Mouse (Mus musculus): ENCODE results near the gene Pikfyve. TPM values are rescaled to one million over a fixed set of nuclear protein-coding genes. Genes with fewer than 3 reads are reported as not detected.
"Not testable (repeated sequence)": the region's sequence is repeated elsewhere in the genome, so short reads cannot be mapped to it uniquely, and the experiment has no call there.

Gene Pikfyve
- polyA plus RNA-seq, 1 experiment: 8.1 TPM

- no peaks in the 10 kb centered on the region for H3K4me1 ChIP-seq (ENCODE audit: control insufficient read depth, insufficient read depth, low read length)
- TF ChIP-seq POLR2A (IDR thresholded peaks at IDR 0.05; ENCODE audit: borderline replicate concordance, extremely low read depth, low read depth, low read length): no peak
- no peak for TF ChIP-seq CTCF (IDR thresholded peaks at IDR 0.05; ENCODE audit: insufficient read depth, low read length)
- WGBS: 78% methylated on average over 1 of the region's 1 CpGs
- no peak for DNase-seq
- H3K4me3 ChIP-seq (replicated peaks; ENCODE audit: extremely low read depth, low read depth, low read length): no peak overlapping the region
These were observed 17.8 kb downstream of the Pikfyve start for GRCm38 (mm10) chr1:65204299-65204698.

DNA sequence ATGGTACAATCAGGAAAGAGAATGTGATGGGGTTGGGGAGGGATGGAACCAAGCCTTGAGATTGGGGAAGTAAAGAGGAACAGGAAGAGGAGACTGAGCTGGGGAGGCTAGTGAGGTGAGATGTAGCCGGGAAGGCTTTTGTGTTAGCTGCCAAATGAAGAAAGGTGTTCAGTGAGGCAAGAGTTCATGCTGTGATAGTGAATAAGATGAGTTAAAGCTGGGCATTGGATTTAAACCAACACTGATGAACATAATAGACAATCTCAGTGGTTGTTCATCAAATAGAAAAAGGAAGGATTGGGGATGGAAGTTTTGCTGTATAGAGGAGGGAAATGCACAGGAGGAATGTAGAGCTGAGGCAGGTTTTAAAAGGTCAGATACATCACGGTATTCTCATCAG lies 26.7 kb downstream of the Pikfyve start:
- Histone ChIP-seq H3K4me3 (replicated peaks; ENCODE audit: extremely low read depth, low read depth, low read length) (no peak overlapping the region), H3K4me1 (ENCODE audit: control insufficient read depth, insufficient read depth, low read length) (no peaks in the 10 kb centered on the region)
- WGBS: 79% methylated on average over 2 of the region's 2 CpGs
- TF ChIP-seq CTCF (IDR thresholded peaks at IDR 0.05; ENCODE audit: insufficient read depth, low read length) (no peak), POLR2A (IDR thresholded peaks at IDR 0.05; ENCODE audit: borderline replicate concordance, extremely low read depth, low read depth, low read length) (no peak)
- no peak for DNase-seq

- TF ChIP-seq CTCF (IDR thresholded peaks at IDR 0.05; ENCODE audit: insufficient read depth, low read length) (no peak), POLR2A (IDR thresholded peaks at IDR 0.05; ENCODE audit: borderline replicate concordance, extremely low read depth, low read depth, low read length) (no peak)
- DNase-seq: no peak
- no peak overlapping the region for H3K4me3 ChIP-seq (replicated peaks; ENCODE audit: extremely low read depth, low read depth, low read length)
- H3K4me1 ChIP-seq (ENCODE audit: control insufficient read depth, insufficient read depth, low read length): no peaks in the 10 kb centered on the region
- WGBS: 82% methylated on average over 2 of the region's 2 CpGs
These were observed 31.1 kb downstream of the Pikfyve start for GRCm38 (mm10) chr1:65217567-65217966.

DNA sequence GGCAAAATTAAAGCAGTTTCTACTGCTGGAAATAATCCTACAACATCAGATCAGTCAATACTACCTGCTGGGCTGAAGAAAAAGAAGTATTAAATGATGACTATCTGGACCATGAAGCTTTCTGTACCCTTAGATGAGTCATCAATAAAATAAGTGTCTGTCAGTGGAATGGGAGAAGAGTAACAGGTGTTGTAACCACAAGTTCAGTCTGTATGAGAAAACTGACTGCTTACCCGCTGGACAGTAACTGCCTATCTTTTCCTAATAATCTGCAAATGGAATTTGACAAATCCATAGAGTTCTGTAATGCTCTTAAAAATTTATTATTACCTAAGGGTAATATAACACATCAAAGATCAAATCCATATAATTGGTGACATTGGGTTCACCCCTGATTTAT lies 31.5 kb downstream of the Pikfyve start:
- DNase-seq: no peak
- WGBS: 98% methylated on average over 1 of the region's 1 CpGs
- Histone ChIP-seq H3K4me1 (ENCODE audit: control insufficient read depth, insufficient read depth, low read length) (no peaks in the 10 kb centered on the region), H3K4me3 (replicated peaks; ENCODE audit: extremely low read depth, low read depth, low read length) (no peak overlapping the region)
- TF ChIP-seq POLR2A (IDR thresholded peaks at IDR 0.05; ENCODE audit: borderline replicate concordance, extremely low read depth, low read depth, low read length): no peak
- no peak for TF ChIP-seq CTCF (IDR thresholded peaks at IDR 0.05; ENCODE audit: insufficient read depth, low read length)

GRCm38 (mm10) chr1:65223654-65224053 lies 37.2 kb downstream of the Pikfyve start:
- H3K4me1 ChIP-seq (ENCODE audit: control insufficient read depth, insufficient read depth, low read length): no peaks in the 10 kb centered on the region
- H3K4me3 ChIP-seq (replicated peaks; ENCODE audit: extremely low read depth, low read depth, low read length): no peak overlapping the region
- WGBS: 98% methylated on average over 2 of the region's 2 CpGs
- TF ChIP-seq POLR2A (IDR thresholded peaks at IDR 0.05; ENCODE audit: borderline replicate concordance, extremely low read depth, low read depth, low read length): no peak
- TF ChIP-seq CTCF (IDR thresholded peaks at IDR 0.05; ENCODE audit: insufficient read depth, low read length): no peak
- no peak for DNase-seq

DNA sequence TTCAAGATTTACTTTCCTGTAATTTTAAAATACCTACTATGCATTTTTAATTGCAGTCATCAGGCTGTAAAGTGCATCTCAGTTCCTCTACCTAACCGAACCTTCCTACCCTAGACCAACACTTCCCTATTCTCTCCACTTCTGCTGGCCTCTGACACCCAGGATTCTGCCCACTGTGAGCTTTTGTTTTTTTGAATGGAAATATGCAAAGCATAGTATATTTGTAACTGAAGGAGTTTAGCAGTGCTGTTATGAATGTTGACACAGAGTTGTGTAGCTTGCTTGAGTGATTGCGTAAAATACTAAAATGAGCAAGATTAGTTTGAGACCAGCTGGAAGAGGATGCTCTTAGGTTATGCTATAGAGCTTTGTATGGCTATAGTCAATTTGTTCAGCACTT lies 41.2 kb downstream of the Pikfyve start:
- DNase-seq: no peak
- TF ChIP-seq POLR2A (IDR thresholded peaks at IDR 0.05; ENCODE audit: borderline replicate concordance, extremely low read depth, low read depth, low read length) (no peak), CTCF (IDR thresholded peaks at IDR 0.05; ENCODE audit: insufficient read depth, low read length) (no peak)
- Histone ChIP-seq H3K4me1 (ENCODE audit: control insufficient read depth, insufficient read depth, low read length) (no peaks in the 10 kb centered on the region), H3K4me3 (replicated peaks; ENCODE audit: extremely low read depth, low read depth, low read length) (no peak overlapping the region)
- WGBS: 74% methylated on average over 2 of the region's 2 CpGs

DNA sequence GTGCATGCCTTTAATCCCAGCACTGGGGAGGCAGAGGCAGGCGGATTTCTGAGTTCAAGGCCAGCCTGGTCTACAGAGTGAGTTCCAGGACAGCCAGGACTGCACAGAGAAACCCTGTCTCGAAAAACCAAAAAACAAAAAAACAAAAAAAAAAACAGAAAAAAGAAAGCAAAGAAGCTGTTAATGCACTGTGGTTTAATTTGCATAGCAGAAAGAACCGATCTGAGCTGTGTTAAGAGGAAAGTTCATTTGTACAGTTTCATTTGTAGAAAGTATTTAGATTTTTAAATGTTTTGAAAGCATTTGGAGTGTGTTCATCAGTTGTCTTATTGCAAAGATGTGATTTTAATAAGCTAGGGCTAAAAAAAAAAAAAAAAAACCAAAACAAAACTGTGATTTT lies 43.3 kb downstream of the Pikfyve start:
- not testable (repeated sequence) for DNase-seq; H3K4me1 ChIP-seq (ENCODE audit: control insufficient read depth, insufficient read depth, low read length); H3K4me3 ChIP-seq (replicated peaks; ENCODE audit: extremely low read depth, low read depth, low read length)
- 81% methylated on average over 3 of the region's 3 CpGs for WGBS

DNA sequence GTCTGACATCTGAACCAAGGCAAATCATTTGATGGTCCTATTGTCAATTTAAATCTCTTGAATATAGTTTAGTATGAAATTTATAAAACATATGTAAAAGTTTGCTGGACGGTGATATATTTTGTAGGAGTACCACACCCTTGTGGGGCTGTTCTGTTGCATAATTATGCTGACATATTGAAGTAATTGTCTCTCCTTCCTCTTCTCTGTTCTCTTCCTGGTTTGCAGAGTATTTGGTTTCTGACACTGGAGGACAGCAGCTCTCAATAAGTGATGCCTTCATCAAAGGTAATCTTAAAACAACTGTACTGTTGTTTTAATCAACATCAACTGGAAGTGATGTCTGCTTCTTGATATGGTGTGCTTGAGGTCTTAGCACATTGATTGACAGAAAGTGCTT lies 44.1 kb downstream of the Pikfyve start:
- H3K4me1 ChIP-seq (ENCODE audit: control insufficient read depth, insufficient read depth, low read length): no peaks in the 10 kb centered on the region
- TF ChIP-seq POLR2A (IDR thresholded peaks at IDR 0.05; ENCODE audit: borderline replicate concordance, extremely low read depth, low read depth, low read length) (no peak), CTCF (IDR thresholded peaks at IDR 0.05; ENCODE audit: insufficient read depth, low read length) (no peak)
- DNase-seq: no peak
- H3K4me3 ChIP-seq (replicated peaks; ENCODE audit: extremely low read depth, low read depth, low read length): no peak overlapping the region
- 73% methylated on average over 1 of the region's 1 CpGs for WGBS

GRCm38 (mm10) chr1:65237712-65238111 lies 51.2 kb downstream of the Pikfyve start:
- Histone ChIP-seq H3K4me1 (ENCODE audit: control insufficient read depth, insufficient read depth, low read length) (no peaks in the 10 kb centered on the region), H3K4me3 (replicated peaks; ENCODE audit: extremely low read depth, low read depth, low read length) (no peak overlapping the region)
- 55% methylated on average over 3 of the region's 3 CpGs for whole genome bisulfite sequencing
- no peak for DNase-seq
- TF ChIP-seq CTCF (IDR thresholded peaks at IDR 0.05; ENCODE audit: insufficient read depth, low read length) (no peak), POLR2A (IDR thresholded peaks at IDR 0.05; ENCODE audit: borderline replicate concordance, extremely low read depth, low read depth, low read length) (no peak)

DNA sequence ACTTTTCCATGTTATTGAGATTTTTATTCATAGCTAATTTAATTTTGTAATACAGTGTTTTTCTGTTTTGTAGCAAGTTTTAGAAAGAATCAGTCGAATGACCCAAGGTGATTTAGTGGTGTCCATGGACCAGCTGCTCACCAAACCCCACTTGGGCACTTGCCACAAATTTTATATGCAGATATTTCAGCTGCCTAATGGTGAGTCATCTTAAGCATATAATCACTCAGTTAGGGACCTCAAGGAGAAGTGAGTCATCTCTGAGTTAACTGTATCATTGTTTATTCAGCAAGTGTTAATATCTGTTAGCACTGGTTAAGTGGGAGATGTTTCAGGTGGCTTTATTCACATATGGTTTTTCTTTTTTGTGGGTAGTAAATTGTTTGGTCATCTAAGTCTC lies 59.2 kb downstream of the Pikfyve start:
- Histone ChIP-seq H3K4me1 (ENCODE audit: control insufficient read depth, insufficient read depth, low read length) (no peaks in the 10 kb centered on the region), H3K4me3 (replicated peaks; ENCODE audit: extremely low read depth, low read depth, low read length) (no peak overlapping the region)
- WGBS: 84% methylated on average over 1 of the region's 1 CpGs
- no peak for DNase-seq
- TF ChIP-seq POLR2A (IDR thresholded peaks at IDR 0.05; ENCODE audit: borderline replicate concordance, extremely low read depth, low read depth, low read length) (no peak), CTCF (IDR thresholded peaks at IDR 0.05; ENCODE audit: insufficient read depth, low read length) (no peak)

- DNase-seq: no peak
- WGBS: 65% methylated on average over 3 of the region's 3 CpGs
- TF ChIP-seq POLR2A (IDR thresholded peaks at IDR 0.05; ENCODE audit: borderline replicate concordance, extremely low read depth, low read depth, low read length) (no peak), CTCF (IDR thresholded peaks at IDR 0.05; ENCODE audit: insufficient read depth, low read length) (no peak)
- H3K4me3 ChIP-seq (replicated peaks; ENCODE audit: extremely low read depth, low read depth, low read length): no peak overlapping the region
- peaks cover 2% of the 10 kb centered on the region for H3K4me1 ChIP-seq (ENCODE audit: control insufficient read depth, insufficient read depth, low read length)
These were observed 94.0 kb downstream of the Pikfyve start for GRCm38 (mm10) chr1:65280461-65280860.

Data from lung, adult 2 months (tissue).